Mouse (Mus musculus): ENCODE measurements around the gene Gm45785.

Gm45785 gene

DNA sequence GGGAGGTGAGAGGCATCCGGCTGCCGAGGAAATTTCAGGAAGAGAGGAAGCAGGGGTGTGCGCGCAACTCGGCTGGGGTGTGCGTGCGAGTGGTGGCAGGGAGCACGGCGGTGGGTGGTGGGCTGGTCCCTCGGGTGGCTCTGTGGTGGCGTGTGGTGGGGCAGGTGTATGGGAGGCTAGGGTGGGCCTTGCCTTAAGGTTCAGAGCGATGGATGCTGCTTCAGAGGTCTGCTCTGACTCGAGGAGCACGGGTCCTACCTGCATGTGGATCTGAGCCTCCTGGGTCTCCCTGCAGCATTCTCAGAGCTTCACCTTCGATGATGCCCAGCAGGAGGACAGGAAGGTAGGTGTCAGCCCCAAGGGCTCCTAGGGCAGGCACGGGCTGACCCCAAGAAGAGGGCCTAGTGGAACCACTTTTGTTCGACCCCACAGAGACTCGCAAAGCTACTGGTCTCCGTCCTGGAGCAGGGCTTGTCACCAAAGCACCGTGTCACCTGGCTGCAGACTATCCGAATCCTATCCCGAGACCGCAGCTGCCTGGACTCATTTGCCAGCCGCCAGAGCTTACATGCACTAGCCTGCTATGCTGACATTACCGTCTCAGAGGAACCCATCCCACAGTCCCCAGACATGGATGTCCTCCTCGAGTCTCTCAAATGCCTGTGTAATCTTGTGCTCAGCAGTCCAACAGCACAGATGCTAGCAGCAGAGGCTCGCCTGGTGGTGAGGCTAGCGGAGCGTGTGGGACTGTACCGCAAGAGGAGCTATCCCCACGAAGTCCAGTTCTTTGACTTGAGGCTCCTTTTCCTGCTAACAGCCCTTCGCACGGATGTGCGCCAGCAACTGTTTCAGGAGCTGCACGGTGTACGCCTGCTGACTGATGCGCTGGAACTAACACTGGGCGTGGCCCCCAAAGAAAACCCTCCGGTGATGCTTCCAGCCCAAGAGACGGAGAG is 1.7 kb upstream of the Gm45785 start, which contains the start of gene Bet1l:
Gene Bet1l, minus strand, starts transcription at position 28 of the 956 bp plus-strand sequence.
- DNase-seq (ENCODE audit: low read depth, low spot score): no peak

DNA sequence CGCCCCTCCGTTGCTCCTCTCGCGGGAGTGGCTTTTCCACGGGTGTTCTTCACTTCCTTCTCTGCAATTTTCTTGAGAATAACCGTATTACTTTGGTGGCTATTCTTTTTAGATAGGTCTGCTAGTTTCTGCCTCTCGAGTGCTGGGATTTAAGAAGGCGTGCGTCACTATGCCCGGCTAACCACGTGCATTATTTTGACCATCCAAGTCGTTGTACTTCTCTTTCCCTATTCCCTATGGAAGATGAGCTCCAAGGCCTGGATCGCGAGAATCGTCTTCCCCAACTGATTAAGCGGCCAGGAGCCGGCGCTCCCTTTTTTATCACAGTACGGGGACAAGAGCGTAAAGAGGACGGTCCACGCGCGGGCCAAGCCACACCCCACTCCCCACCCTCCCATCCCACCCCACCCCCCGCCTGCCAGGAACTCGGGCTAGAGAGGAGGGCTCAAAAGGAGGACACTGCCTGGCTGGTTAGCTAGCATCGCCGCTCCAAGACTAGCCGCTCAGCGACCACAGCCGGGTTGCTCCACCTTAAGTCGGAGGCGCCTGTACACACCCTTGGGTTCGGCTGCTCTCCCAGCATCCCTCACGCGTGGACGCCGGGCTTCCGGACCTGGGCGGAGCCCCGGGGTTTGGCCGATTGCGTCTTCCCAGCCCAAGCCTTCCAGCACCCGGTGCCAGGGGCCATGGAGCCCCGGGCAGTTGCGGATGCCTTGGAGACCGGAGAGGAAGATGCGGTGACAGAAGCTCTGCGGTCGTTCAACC is 836 bp upstream of the Gm45785 start, which contains the start of gene Ric8a:
Gene Ric8a, plus strand, starts transcription at position 173 of the 765 bp plus-strand sequence.
- peak; percentile 85 for DNase-seq (ENCODE audit: low read depth, low spot score)

DNA sequence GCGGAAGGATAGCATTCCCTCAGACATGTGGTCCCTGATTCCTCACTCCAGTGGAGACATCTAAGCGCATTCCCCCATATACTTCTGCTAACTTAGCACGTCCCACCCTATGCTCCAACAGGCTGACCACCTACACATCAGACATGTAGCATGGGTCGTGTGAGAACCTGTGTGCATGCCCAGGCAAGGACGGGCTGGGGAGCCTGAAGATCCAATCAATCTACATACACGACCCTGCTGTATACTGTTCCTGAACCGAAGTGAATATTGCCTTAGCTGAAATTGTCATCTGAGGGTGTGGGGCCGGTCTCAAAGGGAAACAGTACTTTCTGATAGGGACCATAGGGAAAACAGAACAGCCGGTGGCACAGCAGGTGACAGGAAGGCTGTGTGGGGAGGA is 950 bp downstream of the Gm45785 start:
- no peak for DNase-seq (ENCODE audit: low read depth, low spot score)

DNA sequence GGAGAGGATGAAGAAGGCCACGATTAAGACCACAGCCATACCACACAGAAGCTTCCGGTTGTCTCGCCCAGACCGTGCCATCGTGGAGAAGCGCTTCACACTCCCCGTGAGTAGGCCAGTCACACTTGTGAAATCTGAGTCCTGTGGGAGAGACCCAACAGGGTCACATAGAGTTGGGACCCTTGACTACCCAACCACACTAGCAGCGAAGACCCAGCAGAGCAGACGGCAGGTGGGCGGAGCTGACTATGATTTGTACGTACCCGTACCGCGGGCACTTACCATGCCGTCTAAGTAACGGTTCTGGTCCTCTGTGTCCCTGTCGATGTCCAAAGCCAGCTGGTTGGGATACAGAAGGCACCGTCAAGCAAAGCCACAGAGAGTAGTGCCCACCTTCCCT is 1.6 kb downstream of the Gm45785 start:
- no peak for DNase-seq (ENCODE audit: low read depth, low spot score)

DNA sequence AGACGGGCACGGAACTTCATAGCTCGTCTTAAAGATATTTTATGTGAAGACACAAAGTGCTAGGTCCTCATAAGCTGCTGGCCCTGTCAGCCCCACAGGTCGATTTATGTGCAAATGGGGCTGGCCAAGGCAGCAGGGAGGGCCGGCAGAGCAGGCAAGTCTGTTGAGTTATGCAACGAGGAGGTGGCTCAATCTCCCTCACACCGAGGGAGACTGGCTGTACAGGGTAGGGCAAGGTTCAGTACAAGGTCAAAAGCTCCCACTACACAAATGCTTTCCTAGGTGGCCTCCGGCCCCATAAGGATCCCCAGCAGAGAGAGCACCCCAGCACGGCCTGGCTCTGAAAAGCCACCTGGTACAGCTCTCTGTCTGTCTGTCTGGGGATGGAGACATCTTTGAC is 2.7 kb downstream of the Gm45785 start:
- DNase-seq (ENCODE audit: low read depth, low spot score): no peak

DNA sequence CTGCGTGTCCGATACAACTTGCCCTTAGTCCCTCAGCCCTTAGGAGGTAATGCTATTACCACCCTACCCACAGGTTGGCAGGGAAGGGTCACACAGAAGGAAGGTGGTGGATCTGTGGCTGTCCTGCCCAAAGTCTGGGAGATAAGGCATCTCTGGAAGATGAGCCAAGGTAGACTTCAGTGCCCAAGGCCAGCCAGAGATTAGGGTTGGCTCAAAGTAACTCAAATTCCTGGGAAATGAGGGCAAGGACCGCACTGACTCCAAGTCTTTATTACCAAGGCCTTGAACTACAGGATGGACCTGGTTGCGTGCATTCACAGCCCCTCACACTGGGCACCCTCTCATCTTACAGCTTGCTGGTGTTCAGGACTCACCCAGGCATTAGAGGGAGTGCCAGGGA is 4.2 kb downstream of the Gm45785 start:
- DNase-seq (ENCODE audit: low read depth, low spot score): no peak

DNA sequence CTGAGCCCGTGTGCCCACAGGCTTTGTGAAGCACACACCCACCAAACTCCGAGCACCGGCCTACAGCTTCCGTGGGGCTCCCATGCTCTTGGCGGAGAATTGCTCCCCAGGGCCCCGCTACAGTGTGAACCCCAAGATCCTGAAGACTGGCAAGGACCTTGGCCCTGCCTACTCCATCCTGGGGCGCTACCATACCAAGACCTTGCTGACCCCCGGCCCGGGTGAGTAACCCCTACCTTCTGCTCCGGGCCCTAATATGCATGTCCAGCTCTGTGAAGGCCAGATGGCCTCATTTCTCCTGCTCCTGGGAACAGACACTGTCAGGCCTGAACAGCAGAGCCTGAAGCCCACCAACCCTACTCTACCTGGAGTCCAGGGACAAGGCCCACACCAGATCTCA is 7.5 kb downstream of the Gm45785 start:
- DNase-seq (ENCODE audit: low read depth, low spot score): no peak

DNA sequence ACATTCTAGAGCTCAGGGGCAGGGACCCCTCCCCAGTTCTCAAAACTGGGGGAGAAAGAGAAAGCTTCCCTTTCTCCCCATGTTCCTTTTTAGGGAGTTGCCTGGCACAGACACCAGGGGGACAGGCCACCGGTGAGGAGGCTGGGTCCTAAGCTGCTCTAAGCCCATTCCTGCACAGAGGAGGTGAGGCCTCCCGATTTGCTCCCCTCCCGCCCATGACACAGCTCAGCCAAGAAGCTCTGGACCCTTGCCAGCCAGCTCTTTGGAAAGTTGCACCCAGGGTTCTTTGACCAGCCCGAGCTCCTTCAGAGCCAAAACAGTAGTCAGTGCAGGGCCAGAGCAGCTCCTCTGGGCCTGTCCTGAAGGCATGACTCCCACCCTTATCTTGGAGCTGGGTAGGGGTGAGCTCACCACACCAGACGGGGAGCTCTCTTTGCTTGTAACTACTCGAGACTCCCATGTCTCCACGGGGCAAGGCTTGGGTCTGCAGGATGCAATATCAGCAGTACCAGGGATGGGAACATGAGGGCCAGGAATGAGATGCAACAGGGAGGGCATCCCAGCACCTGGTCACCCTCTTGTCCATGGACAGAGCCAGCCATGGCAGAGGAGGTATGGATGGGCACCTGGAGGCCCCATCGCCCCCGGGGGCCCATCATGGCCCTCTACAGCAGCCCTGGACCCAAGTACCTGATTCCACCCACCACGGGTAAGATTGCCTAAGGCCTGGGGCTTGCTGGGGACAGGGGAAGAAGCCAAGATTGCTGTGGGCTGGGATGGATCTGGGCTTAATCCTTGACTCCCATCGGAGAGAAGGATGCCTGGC is 8.2 kb downstream of the Gm45785 start, which contains the start of gene Odf3:
Gene Odf3, plus strand, starts transcription at position 51 of the 826 bp plus-strand sequence.
- no peak for DNase-seq (ENCODE audit: low read depth, low spot score)

DNA sequence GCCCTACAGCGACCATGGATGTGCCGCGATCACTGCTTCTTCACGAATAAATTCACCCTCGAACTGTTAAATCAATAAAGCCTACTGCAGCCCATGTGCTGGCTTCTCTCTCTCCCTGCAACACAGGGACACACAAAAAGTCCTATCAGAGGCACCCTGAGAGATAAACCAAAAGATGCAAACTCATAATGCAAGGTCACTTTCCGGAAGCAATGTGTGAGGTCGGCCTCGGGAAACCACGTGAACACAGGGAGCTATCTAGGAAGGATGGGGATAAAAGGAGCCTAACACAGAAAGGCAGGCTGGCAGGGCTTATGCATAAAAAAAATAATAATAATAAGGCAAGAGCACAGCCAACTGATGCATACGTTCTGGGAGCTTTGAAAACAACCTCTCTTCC is 9.5 kb downstream of the Gm45785 start:
- DNase-seq (ENCODE audit: low read depth, low spot score): no peak

DNA sequence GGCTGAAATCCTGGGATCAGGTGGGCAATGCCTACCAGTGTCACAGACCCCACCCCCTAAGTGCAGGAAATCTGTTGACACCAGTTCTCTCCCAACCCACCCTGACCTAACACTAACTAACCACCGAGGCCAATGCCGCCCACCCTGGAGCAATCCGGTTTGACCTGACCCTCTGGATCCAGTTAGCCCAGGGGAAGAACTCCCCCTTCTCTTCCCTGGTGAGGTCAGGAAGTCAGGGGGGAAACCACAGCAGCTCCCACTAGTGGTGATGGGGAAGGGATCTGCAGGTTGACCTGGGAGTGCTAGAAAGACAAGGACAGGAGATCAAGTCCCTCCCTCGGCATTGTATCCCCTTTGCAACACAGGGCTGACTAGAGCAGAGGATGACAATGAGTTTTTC is 10.4 kb downstream of the Gm45785 start:
- no peak for DNase-seq (ENCODE audit: low read depth, low spot score)

DNA sequence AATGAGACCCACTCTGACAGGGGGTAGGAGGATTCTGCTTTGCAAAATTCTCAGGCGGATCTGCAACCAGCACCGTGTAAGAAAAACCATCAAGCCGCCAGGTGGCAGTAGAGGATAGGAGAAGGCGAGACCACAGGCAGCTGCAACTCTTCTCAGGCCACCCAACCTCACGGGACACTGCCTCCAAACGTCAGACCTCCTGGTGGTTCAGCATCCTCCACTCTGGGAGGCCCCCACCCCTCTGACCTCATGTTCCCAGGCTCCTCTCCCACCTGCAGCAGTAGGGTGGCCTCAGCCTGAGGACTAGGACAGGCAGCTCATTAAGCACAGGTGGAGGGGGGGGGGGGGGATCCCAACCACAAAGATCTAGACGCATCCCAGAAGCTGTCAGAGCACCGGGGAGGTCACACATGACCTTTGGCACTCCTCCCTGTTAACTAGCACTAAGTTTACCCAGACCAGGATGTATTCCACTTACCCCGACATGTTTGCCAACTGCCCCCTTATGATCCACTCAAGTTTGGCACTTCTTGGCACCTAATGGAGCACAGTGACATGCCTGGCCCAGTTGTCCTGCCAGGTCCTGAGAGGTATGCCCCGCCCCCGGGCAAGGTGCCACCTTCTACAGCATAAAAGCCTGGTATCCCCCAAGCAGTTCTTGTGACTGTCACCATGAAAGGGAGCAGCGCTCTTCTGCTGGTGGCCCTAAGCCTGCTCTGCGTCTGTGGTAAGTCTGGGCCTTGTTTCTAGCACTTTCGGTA is 11.0 kb downstream of the Gm45785 start, which contains the start of gene Scgb1c1:
Gene Scgb1c1, plus strand, starts transcription at position 643 of the 761 bp plus-strand sequence.
- DNase-seq (ENCODE audit: low read depth, low spot score): peak; percentile 68

DNA sequence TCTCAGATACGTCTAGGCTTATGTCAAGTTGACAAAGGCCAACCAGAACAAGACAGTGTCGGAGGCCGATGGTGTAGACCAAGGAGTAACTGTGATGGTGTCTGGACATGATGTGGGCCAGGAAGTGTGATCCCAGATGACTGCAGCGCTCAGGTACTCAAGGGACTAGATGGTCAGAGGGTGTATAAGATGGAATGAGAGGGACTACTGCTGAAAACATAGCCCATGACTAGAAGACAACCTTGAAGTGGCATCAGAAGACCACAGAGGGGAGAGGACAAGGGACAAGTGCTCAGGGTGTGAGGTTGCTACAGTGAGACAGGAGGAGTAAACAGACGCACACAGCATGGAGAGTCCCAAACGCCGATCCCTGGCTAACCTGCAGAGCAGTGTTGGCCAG is 12.3 kb downstream of the Gm45785 start:
- DNase-seq (ENCODE audit: low read depth, low spot score): no peak

DNA sequence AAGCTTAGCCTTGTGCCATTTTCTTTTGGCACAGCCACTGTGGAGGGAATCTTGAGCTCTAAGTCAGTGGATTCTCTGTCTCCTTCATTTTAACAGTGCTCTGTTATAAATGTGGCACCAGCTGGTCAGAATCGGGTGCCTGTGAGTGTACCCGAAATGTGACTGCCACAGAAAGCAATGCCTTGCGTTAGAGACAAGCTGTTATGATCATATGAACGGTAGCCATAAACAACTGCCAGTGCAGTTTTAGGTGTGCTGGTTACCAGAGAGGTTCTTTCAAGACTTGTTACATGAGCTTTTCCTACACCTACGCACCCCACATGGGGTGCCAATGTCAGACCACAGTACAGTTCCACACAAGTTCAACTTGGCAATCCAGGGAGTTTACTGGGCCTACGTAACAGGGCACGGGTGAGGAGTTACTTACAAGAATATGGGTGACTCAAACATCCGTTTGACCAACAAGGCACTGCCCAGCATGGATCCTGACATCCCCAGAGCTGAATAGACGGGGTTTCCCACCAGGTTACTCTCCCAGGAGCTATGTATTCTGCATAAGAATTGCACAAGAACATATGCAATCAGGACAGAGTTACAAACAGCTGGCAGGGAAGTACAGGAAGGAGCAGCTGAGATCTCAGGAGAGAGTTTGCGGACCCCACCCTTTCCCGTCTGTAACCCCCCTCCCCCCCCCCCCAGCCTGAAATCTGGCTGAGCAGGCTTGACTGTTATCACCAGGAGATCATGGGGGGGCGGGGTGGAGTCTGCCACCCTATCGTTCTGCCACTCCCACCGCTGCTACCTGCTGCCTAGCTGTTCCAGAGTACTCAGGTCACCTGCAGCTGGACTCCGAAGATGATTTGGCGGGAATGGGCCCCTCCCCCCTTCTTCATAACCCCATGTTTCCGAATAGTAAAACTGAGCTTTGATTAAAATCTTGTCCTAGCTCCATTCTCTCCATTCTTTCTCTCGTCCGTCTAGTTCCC is 15.1 kb downstream of the Gm45785 start:
- peak; percentile 41 for DNase-seq (ENCODE audit: low read depth, low spot score)

DNA sequence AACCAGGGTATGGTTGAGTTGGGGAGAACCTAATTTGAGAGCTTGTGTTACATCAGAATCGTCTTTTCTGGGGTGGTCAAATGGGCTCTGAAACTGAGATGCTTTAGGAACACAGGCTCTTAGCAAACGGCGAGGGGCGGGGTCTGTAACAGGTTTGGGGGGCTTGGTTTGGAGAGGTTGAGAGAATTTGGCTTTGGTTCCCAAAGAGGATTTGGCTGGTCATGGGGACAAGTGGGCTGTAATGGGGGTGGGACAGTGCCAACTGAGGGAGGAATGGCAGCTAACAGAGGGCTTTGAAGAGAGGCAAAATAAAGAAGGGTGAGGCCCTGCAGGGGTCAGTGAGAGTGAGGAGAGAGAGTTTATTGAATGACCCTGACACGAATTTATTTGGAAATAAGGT is 16.6 kb downstream of the Gm45785 start:
- no peak for DNase-seq (ENCODE audit: low read depth, low spot score)

DNA sequence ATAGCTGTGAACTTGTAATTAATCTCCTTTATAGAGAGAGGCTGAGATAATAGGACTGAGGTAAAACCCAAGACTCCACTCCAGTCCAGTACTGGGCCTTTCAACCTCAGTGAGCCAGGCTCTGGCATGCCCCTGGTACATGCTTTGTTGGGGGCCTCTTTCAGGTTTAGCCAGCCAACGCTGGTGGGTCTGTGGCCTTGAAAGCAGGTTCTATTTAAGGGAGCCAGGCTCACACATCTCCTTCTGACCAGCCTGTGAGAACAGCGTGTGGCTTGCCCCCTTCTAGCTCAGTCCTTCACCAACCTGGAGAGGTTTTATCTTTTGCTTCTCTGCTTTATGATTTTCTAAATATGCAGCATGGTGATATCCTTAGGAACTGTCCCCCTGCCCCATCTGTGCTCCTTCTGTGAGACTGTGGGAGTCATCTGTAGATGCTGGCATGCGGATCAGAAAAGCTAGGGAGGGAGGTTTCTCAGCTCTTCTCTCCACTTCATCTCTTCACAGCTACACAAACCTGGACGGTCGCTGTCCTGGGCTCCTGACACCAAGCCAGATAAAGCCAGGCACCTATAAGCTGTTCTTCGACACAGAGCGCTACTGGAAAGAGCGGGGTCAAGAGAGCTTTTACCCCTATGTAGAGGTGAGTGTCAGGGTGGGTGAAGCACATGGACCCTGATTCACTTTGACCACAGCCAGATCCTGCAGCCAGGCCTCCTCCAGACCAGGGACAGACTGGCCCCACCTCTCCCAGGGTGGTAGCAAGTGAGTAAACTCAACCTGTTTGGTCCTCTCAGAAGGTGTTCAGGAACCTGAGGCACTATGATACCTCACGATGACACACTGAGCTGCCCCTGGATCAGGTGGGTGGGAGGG is 19.7 kb downstream of the Gm45785 start:
- DNase-seq (ENCODE audit: low read depth, low spot score): peak; percentile 60

DNA sequence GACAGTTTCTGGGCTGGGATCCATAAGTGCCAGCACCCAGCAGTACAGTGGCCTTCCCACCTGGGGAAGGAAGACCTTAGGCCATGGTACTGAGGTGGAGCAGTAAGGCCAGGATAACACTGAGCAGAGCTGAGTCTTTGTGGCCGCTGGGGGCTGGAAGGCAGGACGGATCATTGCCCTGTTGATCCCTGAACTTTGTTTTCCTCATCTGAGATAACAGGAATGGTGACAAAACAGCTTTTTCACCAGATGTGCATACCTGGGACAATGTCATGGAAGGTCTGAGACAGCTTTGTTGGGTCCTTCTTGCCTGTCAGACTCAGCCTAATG is 20.4 kb downstream of the Gm45785 start:
- DNase-seq (ENCODE audit: low read depth, low spot score): no peak

DNA sequence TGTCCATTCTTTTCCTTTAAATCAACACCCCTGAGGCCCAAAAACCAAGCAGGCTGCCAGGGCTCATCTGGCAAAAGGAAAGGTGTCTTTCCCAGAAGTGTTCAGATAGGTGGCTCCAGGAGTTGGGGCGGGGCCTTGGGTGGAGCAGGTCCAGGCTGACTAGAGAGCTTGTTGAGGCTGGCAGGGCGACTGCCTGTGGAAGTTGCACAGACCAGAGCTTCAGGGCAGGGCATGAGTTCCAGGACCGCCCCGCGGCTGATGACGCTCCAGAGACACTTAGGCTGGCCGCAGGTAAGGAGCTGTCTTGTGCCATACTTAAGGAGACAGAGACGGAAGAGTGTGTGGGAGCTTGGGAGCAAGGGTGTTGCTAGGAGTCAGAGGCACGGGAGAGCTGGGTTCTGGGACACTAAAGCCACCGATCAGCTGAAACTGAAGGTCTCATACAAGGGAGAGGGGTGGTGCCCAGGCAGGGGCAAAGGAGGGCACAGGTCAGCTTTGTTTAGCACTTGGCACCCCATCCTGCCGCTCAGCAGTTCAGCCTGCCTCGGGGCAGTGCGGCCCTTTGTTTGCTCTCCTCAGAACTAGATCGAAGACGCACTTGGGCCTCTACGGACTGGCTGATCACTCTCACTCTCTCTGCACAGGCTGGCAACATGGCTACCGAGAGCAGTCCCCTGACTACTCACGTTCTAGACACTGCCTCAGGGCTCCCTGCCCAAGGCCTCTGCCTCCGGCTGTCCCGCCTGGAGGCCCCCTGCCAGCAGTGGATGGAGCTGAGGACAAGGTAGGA is 21.0 kb downstream of the Gm45785 start, which contains the start of gene Urah:
Gene Urah, plus strand, starts transcription at position 51 of the 790 bp plus-strand sequence.
- DNase-seq (ENCODE audit: low read depth, low spot score): no peak

DNA sequence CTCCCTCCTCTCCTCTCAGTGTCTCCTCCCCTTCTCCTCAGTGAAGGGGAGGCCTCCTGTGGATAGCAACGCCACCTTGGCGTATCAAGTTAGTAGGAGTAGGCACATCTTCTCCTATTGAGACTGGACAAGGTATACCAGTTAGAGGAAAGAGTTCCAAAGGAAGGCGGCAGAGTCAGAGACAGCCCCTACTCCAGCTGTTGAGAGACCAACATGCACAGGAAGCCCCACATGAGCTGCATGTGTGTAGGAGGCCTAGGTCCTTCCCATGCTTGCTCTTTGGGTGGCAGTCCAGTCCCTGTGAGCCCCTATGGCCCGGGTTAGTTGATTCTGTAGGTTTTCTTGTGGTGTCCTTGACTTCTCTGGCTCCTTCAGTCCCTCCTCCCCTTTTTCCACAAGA is 22.8 kb downstream of the Gm45785 start:
- DNase-seq (ENCODE audit: low read depth, low spot score): no peak

All from telencephalon, adult 2 months (tissue).